Mouse (Mus musculus): ENCODE measurements around the gene Ppm1n. TPM values are rescaled to one million over a fixed set of nuclear protein-coding genes. Genes with fewer than 3 reads are reported as not detected.
A peak's percentile ranks its signal among the peaks of the same experiment; 100 is the strongest.

The Ppm1n gene
- polyA plus RNA-seq (2014; fragmentation: Nextera tagmentation; extraction: Ambion mirVana), result not detected in 2 replicates

- H3K9me3 ChIP-seq (ENCODE audit: control insufficient read depth, low read length), result no peaks in the 10 kb centered on the region
- H3K9ac ChIP-seq (ENCODE audit: low read depth, low read length), result no peak within 1 kb of the TSS
- peaks cover 50% of the 10 kb centered on the region for H3K27me3 ChIP-seq (ENCODE audit: control insufficient read depth, insufficient read depth, low read length)
- peaks cover 9% of the 10 kb centered on the region; the same call in 1 of the 2 replicates for H3K4me1 ChIP-seq (ENCODE audit: control insufficient read depth, insufficient read depth, low read length)
- H3K36me3 ChIP-seq (ENCODE audit: control insufficient read depth, insufficient read depth, low read length), result no peaks in the 10 kb centered on the region
- H3K27ac ChIP-seq (ENCODE audit: low read depth, low read length), result no peak within 1 kb of the TSS
- under 1% methylated on average over 40 of the region's 46 CpGs for WGBS
- ATAC-seq (ENCODE audit: low FRiP score, low TSS enrichment), result no peak
- H3K4me2 ChIP-seq (replicated peaks; ENCODE audit: low read depth, low read length), result peak within 1 kb of the TSS; percentile 44
- peak within 1 kb of the TSS; percentile 29 for H3K4me3 ChIP-seq (ENCODE audit: low read length)
Measured at GRCm38 (mm10) chr7:19279581-19280114, at the start of gene Ppm1n. TSS of gene Ppm1n (minus strand) at chr7:19280064.

- ATAC-seq (ENCODE audit: low FRiP score, low TSS enrichment), result no peak
- Histone ChIP-seq H3K36me3 (ENCODE audit: control insufficient read depth, insufficient read depth, low read length) (no peaks in the 10 kb centered on the region), H3K4me3 (ENCODE audit: low read length) (no peak overlapping the region), H3K27ac (ENCODE audit: low read depth, low read length) (no peak overlapping the region), H3K9ac (ENCODE audit: low read depth, low read length) (no peak overlapping the region), H3K4me2 (replicated peaks; ENCODE audit: low read depth, low read length) (no peak overlapping the region), H3K27me3 (ENCODE audit: control insufficient read depth, insufficient read depth, low read length) (no peaks in the 10 kb centered on the region), H3K9me3 (ENCODE audit: control insufficient read depth, low read length) (no peaks in the 10 kb centered on the region), H3K4me1 (ENCODE audit: control insufficient read depth, insufficient read depth, low read length) (peaks cover 16% of the 10 kb centered on the region)
Measured at GRCm38 (mm10) chr7:19328425-19328824, 48.6 kb upstream of the Ppm1n start.

DNA sequence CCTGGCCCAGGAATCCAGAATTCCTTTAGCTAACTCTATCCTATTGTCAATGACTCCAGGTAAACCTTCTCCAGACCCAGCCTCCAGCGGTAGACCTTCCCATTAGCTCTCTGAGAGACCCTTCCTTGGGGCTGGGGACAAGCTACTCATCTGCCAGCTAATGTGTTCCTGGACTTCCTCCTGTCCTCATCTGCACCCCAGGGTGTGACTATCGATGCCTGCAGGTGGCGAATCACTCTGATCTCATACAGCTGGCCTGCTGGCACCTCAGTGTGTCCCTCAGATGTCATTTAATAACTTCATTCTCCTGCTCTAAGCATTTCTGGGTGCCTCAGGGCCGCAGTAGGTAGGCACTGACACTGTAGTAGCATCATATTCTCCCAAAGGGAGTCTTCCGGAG lies 47.9 kb upstream of the Ppm1n start:
- H3K4me2 ChIP-seq (replicated peaks; ENCODE audit: low read depth, low read length), result no peak overlapping the region
- peaks cover 16% of the 10 kb centered on the region for H3K4me1 ChIP-seq (ENCODE audit: control insufficient read depth, insufficient read depth, low read length)
- ATAC-seq (ENCODE audit: low FRiP score, low TSS enrichment), result no peak
- H3K9ac ChIP-seq (ENCODE audit: low read depth, low read length), result no peak overlapping the region
- WGBS, result 77% methylated on average over 5 of the region's 5 CpGs
- no peaks in the 10 kb centered on the region for H3K36me3 ChIP-seq (ENCODE audit: control insufficient read depth, insufficient read depth, low read length)
- H3K9me3 ChIP-seq (ENCODE audit: control insufficient read depth, low read length), result no peaks in the 10 kb centered on the region
- H3K27me3 ChIP-seq (ENCODE audit: control insufficient read depth, insufficient read depth, low read length), result no peaks in the 10 kb centered on the region
- H3K4me3 ChIP-seq (ENCODE audit: low read length), result no peak overlapping the region
- 0 out of 2 replicates have a peak overlapping the region, but pooled peaks have one; percentile 0 for H3K27ac ChIP-seq (ENCODE audit: low read depth, low read length)

GRCm38 (mm10) chr7:19327128-19327527 lies 47.3 kb upstream of the Ppm1n start:
- under 1% methylated on average over 22 of the region's 22 CpGs for WGBS
- H3K4me3 ChIP-seq (ENCODE audit: low read length), result peak overlapping the region; percentile 37
- peak; percentile 77 for ATAC-seq (ENCODE audit: low FRiP score, low TSS enrichment)
- H3K9ac ChIP-seq (ENCODE audit: low read depth, low read length), result peak overlapping the region; percentile 28
- H3K9me3 ChIP-seq (ENCODE audit: control insufficient read depth, low read length), result no peaks in the 10 kb centered on the region
- peak overlapping the region; percentile 73 for H3K4me2 ChIP-seq (replicated peaks; ENCODE audit: low read depth, low read length)
- H3K27me3 ChIP-seq (ENCODE audit: control insufficient read depth, insufficient read depth, low read length), result peaks cover 3% of the 10 kb centered on the region; the same call in 1 of the 2 replicates
- no peaks in the 10 kb centered on the region for H3K36me3 ChIP-seq (ENCODE audit: control insufficient read depth, insufficient read depth, low read length)
- peaks cover 14% of the 10 kb centered on the region for H3K4me1 ChIP-seq (ENCODE audit: control insufficient read depth, insufficient read depth, low read length)
- H3K27ac ChIP-seq (ENCODE audit: low read depth, low read length), result peak overlapping the region; percentile 81; the same call in 1 of the 2 replicates

GRCm38 (mm10) chr7:19326359-19326758 lies 46.5 kb upstream of the Ppm1n start:
- no peaks in the 10 kb centered on the region for H3K9me3 ChIP-seq (ENCODE audit: control insufficient read depth, low read length)
- H3K4me1 ChIP-seq (ENCODE audit: control insufficient read depth, insufficient read depth, low read length), result peaks cover 14% of the 10 kb centered on the region
- peak overlapping the region; percentile 47 for H3K9ac ChIP-seq (ENCODE audit: low read depth, low read length)
- no peaks in the 10 kb centered on the region for H3K36me3 ChIP-seq (ENCODE audit: control insufficient read depth, insufficient read depth, low read length)
- H3K27me3 ChIP-seq (ENCODE audit: control insufficient read depth, insufficient read depth, low read length), result peaks cover 3% of the 10 kb centered on the region; the same call in 1 of the 2 replicates
- peak; percentile 71 for ATAC-seq (ENCODE audit: low FRiP score, low TSS enrichment)
- H3K4me2 ChIP-seq (replicated peaks; ENCODE audit: low read depth, low read length), result peak overlapping the region; percentile 73
- peak overlapping the region; percentile 81 for H3K27ac ChIP-seq (ENCODE audit: low read depth, low read length)
- peak overlapping the region; percentile 37 for H3K4me3 ChIP-seq (ENCODE audit: low read length)
- 1% methylated on average over 20 of the region's 20 CpGs for WGBS

DNA sequence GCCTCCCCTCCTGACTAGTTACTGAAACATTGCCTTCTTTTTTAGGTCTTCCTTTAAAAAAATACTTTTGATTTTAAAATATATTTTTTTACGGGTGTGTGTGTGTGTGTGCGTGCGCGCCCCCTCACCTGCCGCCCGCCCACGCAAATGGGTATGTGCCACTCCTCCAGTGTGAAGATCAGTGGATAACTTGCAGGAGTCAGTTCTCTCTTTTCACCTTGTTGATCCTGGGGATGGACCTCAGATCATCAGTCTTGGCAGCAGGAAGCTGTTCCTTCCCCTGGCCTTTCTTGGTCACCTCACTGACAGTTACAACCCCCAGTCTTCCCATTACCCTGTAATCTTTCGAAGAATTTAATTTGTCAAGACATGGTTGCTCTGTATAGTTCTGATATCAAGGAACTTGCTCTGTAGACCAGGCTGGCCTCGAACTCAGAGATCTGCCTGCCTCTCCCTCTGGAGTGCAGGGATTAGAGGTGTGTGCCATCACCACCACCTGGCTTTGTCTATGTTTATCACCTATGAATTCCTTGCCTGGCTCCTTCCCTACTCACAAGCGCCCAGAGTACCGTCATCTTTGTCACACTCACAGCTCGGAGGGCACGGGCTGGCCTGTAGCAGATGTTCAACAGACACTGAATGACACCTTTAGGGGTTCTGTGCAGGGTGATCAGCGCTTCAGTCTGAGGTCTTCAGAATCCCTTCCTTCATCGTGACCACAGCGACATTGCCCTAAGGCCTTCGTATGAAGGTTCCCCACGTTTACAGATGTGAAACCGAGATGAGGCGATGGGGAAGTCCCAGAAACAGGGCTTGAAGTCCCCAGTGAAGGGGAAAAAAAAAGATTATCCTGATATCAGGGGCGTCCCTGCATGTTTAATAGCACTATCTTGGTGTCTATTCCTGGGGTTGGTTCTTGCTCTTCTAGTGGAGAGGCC lies 45.7 kb upstream of the Ppm1n start:
- Histone ChIP-seq H3K9ac (ENCODE audit: low read depth, low read length) (no peak overlapping the region), H3K36me3 (ENCODE audit: control insufficient read depth, insufficient read depth, low read length) (no peaks in the 10 kb centered on the region), H3K4me3 (ENCODE audit: low read length) (no peak overlapping the region), H3K4me2 (replicated peaks; ENCODE audit: low read depth, low read length) (peak overlapping the region; percentile 73; the same call in 1 of the 2 replicates), H3K27me3 (ENCODE audit: control insufficient read depth, insufficient read depth, low read length) (peaks cover 3% of the 10 kb centered on the region; the same call in 1 of the 2 replicates), H3K4me1 (ENCODE audit: control insufficient read depth, insufficient read depth, low read length) (peaks cover 14% of the 10 kb centered on the region), H3K27ac (ENCODE audit: low read depth, low read length) (no peak overlapping the region; the same call in 1 of the 2 replicates), H3K9me3 (ENCODE audit: control insufficient read depth, low read length) (no peaks in the 10 kb centered on the region)
- WGBS, result 74% methylated on average over 21 of the region's 21 CpGs
- ATAC-seq (ENCODE audit: low FRiP score, low TSS enrichment), result no peak

- Histone ChIP-seq H3K4me3 (ENCODE audit: low read length) (no peak overlapping the region), H3K9ac (ENCODE audit: low read depth, low read length) (no peak overlapping the region), H3K4me1 (ENCODE audit: control insufficient read depth, insufficient read depth, low read length) (peaks cover 17% of the 10 kb centered on the region), H3K27ac (ENCODE audit: low read depth, low read length) (no peak overlapping the region), H3K27me3 (ENCODE audit: control insufficient read depth, insufficient read depth, low read length) (peaks cover 3% of the 10 kb centered on the region; the same call in 1 of the 2 replicates), H3K36me3 (ENCODE audit: control insufficient read depth, insufficient read depth, low read length) (no peaks in the 10 kb centered on the region), H3K4me2 (replicated peaks; ENCODE audit: low read depth, low read length) (no peak overlapping the region), H3K9me3 (ENCODE audit: control insufficient read depth, low read length) (no peaks in the 10 kb centered on the region)
- no peak for ATAC-seq (ENCODE audit: low FRiP score, low TSS enrichment)
- 90% methylated on average over 11 of the region's 11 CpGs for WGBS
Measured at GRCm38 (mm10) chr7:19324221-19324620, 44.4 kb upstream of the Ppm1n start.

DNA sequence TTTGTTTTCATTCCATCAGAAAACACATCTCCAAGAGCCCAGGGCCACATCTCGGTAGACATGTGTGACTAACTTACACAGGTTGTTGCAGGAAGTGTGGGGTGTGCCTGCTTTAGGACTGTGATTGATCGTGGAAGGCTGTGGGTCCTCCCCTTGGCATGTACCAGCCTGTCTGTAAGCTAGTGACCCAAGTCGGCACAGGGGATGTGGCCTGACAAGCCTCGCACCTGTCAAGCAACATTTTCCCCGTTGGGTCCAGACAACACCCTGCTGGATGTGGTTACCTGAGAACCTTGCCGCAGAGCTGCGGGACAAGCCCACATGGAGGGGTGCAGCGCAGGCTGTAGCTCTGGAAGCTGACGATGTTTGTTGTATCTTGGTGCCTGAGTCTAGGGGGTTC lies 42.6 kb upstream of the Ppm1n start:
- Histone ChIP-seq H3K36me3 (ENCODE audit: control insufficient read depth, insufficient read depth, low read length) (no peaks in the 10 kb centered on the region), H3K27me3 (ENCODE audit: control insufficient read depth, insufficient read depth, low read length) (peaks cover 10% of the 10 kb centered on the region; the same call in 1 of the 2 replicates), H3K9ac (ENCODE audit: low read depth, low read length) (no peak overlapping the region), H3K4me2 (replicated peaks; ENCODE audit: low read depth, low read length) (no peak overlapping the region), H3K27ac (ENCODE audit: low read depth, low read length) (no peak overlapping the region), H3K4me1 (ENCODE audit: control insufficient read depth, insufficient read depth, low read length) (peaks cover 15% of the 10 kb centered on the region), H3K4me3 (ENCODE audit: low read length) (no peak overlapping the region), H3K9me3 (ENCODE audit: control insufficient read depth, low read length) (no peaks in the 10 kb centered on the region)
- 42% methylated on average over 9 of the region's 9 CpGs for WGBS
- ATAC-seq (ENCODE audit: low FRiP score, low TSS enrichment), result no peak

DNA sequence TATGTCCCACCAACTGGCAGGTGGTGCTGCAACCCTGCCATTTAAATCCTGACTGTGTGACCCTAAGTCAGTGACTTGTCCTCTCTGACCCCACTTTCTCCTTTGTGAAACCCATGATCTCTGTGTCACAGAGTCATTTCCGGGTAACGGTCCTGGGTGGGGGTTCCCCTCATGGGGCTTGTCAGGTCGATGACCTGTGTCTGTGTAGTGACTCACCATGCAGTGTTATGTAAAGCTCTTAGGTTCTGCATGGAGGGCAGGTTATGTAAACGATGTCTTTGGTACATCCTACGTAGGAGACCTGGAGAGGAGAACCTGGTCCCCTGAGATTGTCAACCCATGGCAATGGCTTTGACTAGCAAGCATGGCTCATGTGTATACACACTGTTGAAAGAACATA lies 41.6 kb upstream of the Ppm1n start:
- no peak overlapping the region for H3K4me3 ChIP-seq (ENCODE audit: low read length)
- H3K27ac ChIP-seq (ENCODE audit: low read depth, low read length), result no peak overlapping the region
- WGBS, result 40% methylated on average over 5 of the region's 5 CpGs
- no peaks in the 10 kb centered on the region for H3K9me3 ChIP-seq (ENCODE audit: control insufficient read depth, low read length)
- H3K36me3 ChIP-seq (ENCODE audit: control insufficient read depth, insufficient read depth, low read length), result no peaks in the 10 kb centered on the region
- peaks cover 8% of the 10 kb centered on the region; the same call in 1 of the 2 replicates for H3K4me1 ChIP-seq (ENCODE audit: control insufficient read depth, insufficient read depth, low read length)
- no peak for ATAC-seq (ENCODE audit: low FRiP score, low TSS enrichment)
- no peak overlapping the region for H3K4me2 ChIP-seq (replicated peaks; ENCODE audit: low read depth, low read length)
- no peak overlapping the region for H3K9ac ChIP-seq (ENCODE audit: low read depth, low read length)
- peaks cover 10% of the 10 kb centered on the region; the same call in 1 of the 2 replicates for H3K27me3 ChIP-seq (ENCODE audit: control insufficient read depth, insufficient read depth, low read length)

All from kidney, embryonic 14.5 days (tissue).